Mouse (Mus musculus) natural killer cell, adult 2 months (primary cell): ENCODE data around the gene Cfap97d1.

Experiments
- DNase-seq, 2 experiments: peaks; one replicate each; pipeline ENCODE4 v3.0.0; 2022; ENCODE audit warnings: low spot score in 2 of 2

The Cfap97d1 gene

DNA sequence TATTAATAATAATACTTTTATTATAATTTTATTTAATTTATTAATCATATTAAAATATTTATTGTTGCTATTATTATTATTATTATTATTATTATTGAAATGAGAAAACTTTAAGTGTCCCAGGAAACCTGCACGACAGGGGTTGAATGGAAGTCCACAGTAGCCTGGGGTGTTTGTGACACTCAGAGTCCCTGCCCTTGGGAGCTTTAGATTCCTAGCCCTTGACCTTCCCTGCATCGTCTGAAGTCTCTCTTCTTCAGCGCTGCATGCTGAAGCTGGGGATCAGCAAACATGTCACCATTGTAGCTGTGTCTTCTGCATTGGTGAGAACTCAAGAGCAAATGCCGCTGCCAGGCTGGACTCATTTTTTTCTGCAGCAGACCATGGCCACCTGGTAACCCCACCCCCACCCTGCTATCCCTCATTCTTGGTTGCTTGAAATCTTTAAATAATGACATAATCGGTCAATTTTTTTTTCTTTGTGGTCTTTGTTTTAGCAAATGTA lies 51.4 kb downstream of the Cfap97d1 start:
- DNase-seq, result no peak

DNA sequence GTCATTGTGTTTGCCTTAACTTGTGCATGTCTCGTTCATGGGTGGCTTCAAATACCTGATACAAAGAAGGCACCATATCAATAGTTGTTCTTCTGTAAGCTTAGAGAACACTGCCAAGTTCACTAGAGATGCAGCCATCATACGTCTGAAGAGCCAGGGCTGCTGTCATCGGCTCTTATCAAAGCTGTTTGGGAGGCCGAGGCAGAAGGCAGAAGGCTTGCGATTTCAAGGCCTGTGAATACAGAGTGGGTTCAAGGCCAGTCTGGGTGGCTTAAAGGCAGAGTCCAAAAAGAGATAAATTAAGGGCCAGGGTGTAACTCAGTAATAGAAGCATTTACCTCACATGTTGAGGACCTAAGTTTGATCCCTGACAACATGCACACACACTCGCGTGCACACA lies 52.3 kb downstream of the Cfap97d1 start:
- DNase-seq, result no peak

DNA sequence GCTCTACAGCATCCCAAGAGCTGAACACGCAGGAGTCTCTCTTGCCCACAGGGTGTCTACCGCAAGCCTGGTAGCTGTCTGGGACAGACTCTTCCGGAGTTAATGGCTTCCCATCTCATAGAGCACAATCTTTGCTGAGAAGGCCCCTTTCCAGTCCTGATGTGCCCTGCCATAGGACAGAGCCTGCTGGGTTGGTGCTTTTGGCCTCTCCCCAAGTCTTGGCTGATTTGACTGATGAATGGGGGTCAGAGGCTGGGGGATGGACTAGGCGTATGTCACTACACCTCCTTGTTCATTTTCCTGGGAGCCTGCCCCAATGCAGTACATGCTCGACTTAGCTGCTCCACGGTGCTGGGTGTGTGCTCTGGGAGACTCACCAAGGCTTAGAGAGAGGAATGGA lies 53.7 kb downstream of the Cfap97d1 start:
- no peak for DNase-seq

DNA sequence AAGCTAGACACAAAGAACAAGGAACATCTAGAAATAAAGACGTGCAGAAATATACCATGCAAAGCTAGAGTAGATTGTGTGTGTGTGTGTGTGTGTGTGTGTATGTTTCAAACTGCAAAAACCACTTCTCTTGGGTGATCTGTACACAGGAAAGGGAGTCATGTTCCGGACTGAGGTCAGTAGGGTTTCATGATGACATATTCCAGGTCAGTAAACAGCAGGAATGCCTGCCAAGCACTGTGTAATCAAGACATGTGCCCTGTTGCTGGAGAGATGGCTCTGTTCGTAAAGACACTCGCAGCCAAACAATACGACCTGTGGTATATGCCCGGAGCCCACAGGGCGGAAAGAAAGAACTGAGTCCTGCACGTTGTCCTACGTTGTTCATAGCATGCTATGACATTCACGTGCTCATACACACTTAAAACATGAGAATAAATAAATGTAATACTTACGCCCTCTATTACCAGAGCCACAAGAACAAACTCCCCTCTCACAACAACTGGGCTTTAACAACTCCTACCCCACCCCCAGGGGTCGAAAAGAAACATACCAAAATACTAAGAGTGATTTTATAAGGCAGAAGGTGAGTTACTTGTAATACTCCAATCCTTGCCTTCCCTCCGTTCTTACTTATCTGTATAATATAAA lies 55.5 kb downstream of the Cfap97d1 start:
- no peak for DNase-seq

- DNase-seq, result peak; percentile 47 to 65
These were observed 56.1 kb downstream of the Cfap97d1 start for GRCm38 (mm10) chr11:102040138-102040524.

- no peak for DNase-seq
These were observed 56.6 kb downstream of the Cfap97d1 start for GRCm38 (mm10) chr11:102040646-102041045.

GRCm38 (mm10) chr11:102041350-102041949 lies 57.4 kb downstream of the Cfap97d1 start, which contains the start of gene Cd300lg:
Gene Cd300lg, plus strand, starts transcription at chr11:102041509.
- DNase-seq, result no peak
